In genomic region chr2:79284206-79284605, GRCm38 (mm10) we compare ENCODE assay signal across 29 mouse cellular contexts.
"Had no signal": no experiment of that assay in that cellular context is flagged by ENCODE, and none has a peak within 500 bp of the region (broad histone marks: within the 10 kb centered on the region; RNA-seq: fewer than 3 reads in every experiment).

No protein-coding gene starts in this region.

- H3K27me3 ChIP-seq: embryonic facial prominence, embryonic 12.5 days; embryonic facial prominence, embryonic 13.5 days; embryonic facial prominence, embryonic 15.5 days; forebrain, embryonic 12.5 days; forebrain, embryonic 13.5 days; forebrain, embryonic 15.5 days had no signal

- H3K4me2 ChIP-seq: embryonic facial prominence, embryonic 12.5 days; embryonic facial prominence, embryonic 13.5 days; embryonic facial prominence, embryonic 15.5 days; forebrain, embryonic 12.5 days; forebrain, embryonic 13.5 days; forebrain, embryonic 15.5 days had no signal

- H3K9me3 ChIP-seq: embryonic facial prominence, embryonic 10.5 days; embryonic facial prominence, embryonic 12.5 days; embryonic facial prominence, embryonic 13.5 days; embryonic facial prominence, embryonic 15.5 days; forebrain, embryonic 10.5 days; forebrain, embryonic 12.5 days; forebrain, embryonic 13.5 days; forebrain, embryonic 15.5 days had no signal

- DNase-seq: cerebellum, adult 2 months; cerebellum, adult 8-10 months; cerebellum, adult 9-10 months; cerebellum, adult 9-11 months; cerebellum, postnatal 10 days; cerebellum, postnatal 14 days; cerebellum, postnatal 25 days; cerebellum, postnatal 36 days; embryo, embryonic 11 days; forebrain, postnatal 0 days; gastrocnemius, adult 2 months; gastrocnemius, postnatal 10 days; gastrocnemius, postnatal 14 days; gastrocnemius, postnatal 25 days; gastrocnemius, postnatal 36 days; heart, adult 11 months; heart, adult 18-20 months; heart, adult 2 months had no signal

- H3K36me3 ChIP-seq: embryonic facial prominence, embryonic 10.5 days; embryonic facial prominence, embryonic 12.5 days; embryonic facial prominence, embryonic 13.5 days; embryonic facial prominence, embryonic 15.5 days; forebrain, embryonic 10.5 days; forebrain, embryonic 12.5 days; forebrain, embryonic 15.5 days had no signal

- ATAC-seq: forebrain, embryonic 13.5 days; forebrain, embryonic 14.5 days; forebrain, embryonic 15.5 days; forebrain, embryonic 16.5 days; forebrain, postnatal 0 days had no signal

- H3K27ac ChIP-seq: embryonic facial prominence, embryonic 10.5 days; embryonic facial prominence, embryonic 12.5 days; embryonic facial prominence, embryonic 13.5 days; embryonic facial prominence, embryonic 15.5 days; forebrain, embryonic 10.5 days; forebrain, embryonic 12.5 days; forebrain, embryonic 13.5 days; forebrain, embryonic 15.5 days; gastrocnemius, adult 2 months; heart, adult 2 months had no signal

- H3K4me1 ChIP-seq: embryonic facial prominence, embryonic 10.5 days; embryonic facial prominence, embryonic 12.5 days; embryonic facial prominence, embryonic 13.5 days; embryonic facial prominence, embryonic 15.5 days; forebrain, embryonic 10.5 days; forebrain, embryonic 12.5 days; forebrain, embryonic 13.5 days; forebrain, embryonic 15.5 days had no signal

- H3K9ac ChIP-seq: embryonic facial prominence, embryonic 12.5 days; embryonic facial prominence, embryonic 13.5 days; embryonic facial prominence, embryonic 15.5 days; forebrain, embryonic 12.5 days; forebrain, embryonic 13.5 days; forebrain, embryonic 15.5 days; forebrain, postnatal 0 days had no signal

- H3K4me3 ChIP-seq: embryonic facial prominence, embryonic 10.5 days; embryonic facial prominence, embryonic 12.5 days; embryonic facial prominence, embryonic 13.5 days; embryonic facial prominence, embryonic 15.5 days; erythroblast, embryonic 14.5 days; forebrain, embryonic 10.5 days; forebrain, embryonic 12.5 days; forebrain, embryonic 13.5 days; forebrain, embryonic 15.5 days; gastrocnemius, adult 2 months; heart, adult 2 months had no signal
